Mouse (Mus musculus) bone marrow, adult 2 months (tissue): ENCODE data around the gene Fbxl17.

Experiments
- CTCF ChIP-seq: fragments of 200-500 bp; IDR thresholded peaks from 2 replicates; pipeline ENCODE4 v1.5.1; 2011; ENCODE audit warnings: low read length, control low read depth; ENCODE audit not compliant: control insufficient read depth, insufficient read depth
- POLR2A ChIP-seq: fragments of 200-500 bp; IDR thresholded peaks from 2 replicates; pipeline ENCODE4 v1.6.1; 2011; ENCODE audit warnings: low read depth, mild to moderate bottlenecking, control low read depth, low read length, borderline replicate concordance; ENCODE audit not compliant: control insufficient read depth

DNA sequence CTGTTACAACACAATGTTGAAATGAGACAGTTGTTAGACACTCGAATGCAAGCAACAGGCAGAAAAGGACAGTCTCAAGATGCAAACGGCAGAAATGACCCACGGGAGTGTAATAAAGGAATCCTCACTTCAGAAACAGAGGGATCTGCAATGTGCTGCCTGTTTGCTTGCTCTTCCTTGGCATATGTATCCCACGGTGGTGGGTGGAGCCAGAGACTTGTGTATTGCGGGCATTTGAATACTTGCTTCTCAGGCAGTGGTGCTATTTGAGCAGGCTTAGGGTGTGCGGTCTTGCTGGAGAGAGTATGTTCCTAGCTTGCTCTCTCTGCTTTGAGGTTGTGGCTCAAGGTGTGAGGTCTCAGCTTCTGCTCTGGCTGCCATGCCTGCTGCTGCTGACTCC, 228.8 kb downstream of the Fbxl17 start:
- TF ChIP-seq POLR2A = no peak
- TF ChIP-seq CTCF = no peak
